Mouse (Mus musculus) kidney, embryonic 14.5 days (tissue): ENCODE data around the gene 2210010C04Rik. TPM values are rescaled to one million over a fixed set of nuclear protein-coding genes. Genes with fewer than 3 reads are reported as not detected.

Experiments
- polyA plus RNA-seq: library from polyadenylated mRNA; unstranded; fragments of >200 nt; fragmentation: Nextera tagmentation; extraction: Ambion mirVana; gene quantifications from 2 replicates; pipeline ENCODE4 v1.2.1, GENCODE M21; 2014

The 2210010C04Rik gene
- polyA plus RNA-seq, 1 experiment from 2014 or later, result not detected

Other genes starting within 250 kb of the 2210010C04Rik start
- not detected in 2 replicates for gene Moxd2, start 148.0 kb downstream of the 2210010C04Rik start, polyA plus RNA-seq
- gene Prss58, start 135.1 kb downstream of the 2210010C04Rik start, polyA plus RNA-seq, result not detected in 2 replicates
- not detected in 2 replicates for gene 1700074P13Rik, start 95.0 kb downstream of the 2210010C04Rik start, polyA plus RNA-seq
- gene Gm4744, start 83.6 kb downstream of the 2210010C04Rik start, polyA plus RNA-seq, result not detected in 2 replicates
- not detected in 2 replicates for gene 1810009J06Rik, start 70.8 kb downstream of the 2210010C04Rik start, polyA plus RNA-seq
- not detected in 2 replicates for gene Gm2663, start 36.0 kb downstream of the 2210010C04Rik start, polyA plus RNA-seq